Mouse (Mus musculus) fibroblast of lung, adult 2 months (primary cell): ENCODE measurements at regions not wholly inside any gene's neighbourhood (a gene's known extent, or its start where the extent isn't known, plus 50 kb on each side); places are given as distances from the start of the nearest gene placed in this dataset.

Source experiments
- DNase-seq: peaks from one replicate; pipeline ENCODE4 v3.0.0-alpha.2; 2011; ENCODE audit warnings: low read depth

DNA sequence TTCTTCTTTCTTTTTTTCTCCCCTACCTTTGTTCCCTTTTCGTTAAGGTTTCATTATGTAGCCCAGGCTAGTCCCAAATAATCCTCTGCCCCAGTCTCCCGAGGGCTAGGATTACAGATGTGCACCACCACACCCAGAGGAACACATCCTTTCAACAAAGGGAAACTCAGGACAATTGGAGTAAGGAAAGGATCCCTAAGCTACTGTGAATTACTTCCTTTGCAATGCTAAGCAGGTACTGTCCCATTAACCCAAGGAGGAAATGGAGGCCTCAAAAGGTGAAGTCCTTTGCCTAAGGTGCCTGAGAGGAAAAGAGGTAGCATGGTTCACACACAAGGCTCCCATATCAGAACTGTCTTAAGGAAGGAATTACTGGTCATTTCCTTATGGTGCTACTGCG lies 157.2 kb downstream of the En1 start:
- no peak for DNase-seq

DNA sequence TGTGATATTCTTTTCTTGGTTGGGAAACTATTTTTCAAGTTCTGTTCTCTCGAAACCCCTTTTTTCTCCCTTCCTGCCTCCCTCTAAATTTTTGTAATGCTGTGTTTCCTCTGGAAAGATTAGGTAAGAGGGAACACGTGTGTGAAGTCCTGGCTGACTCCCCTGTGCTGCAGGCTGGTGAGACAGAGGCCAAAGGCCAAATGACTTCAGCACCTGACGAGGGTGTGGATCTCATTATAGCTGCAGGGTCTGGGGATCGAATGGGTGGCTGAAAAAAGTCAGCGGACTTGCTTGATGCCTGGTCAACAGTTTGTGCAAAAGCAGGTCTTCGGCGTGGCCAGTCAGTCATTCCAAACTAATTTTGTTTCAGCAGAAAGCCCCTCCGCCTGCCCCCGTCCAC lies 159.1 kb downstream of the En1 start:
- peak; percentile 24 for DNase-seq

DNA sequence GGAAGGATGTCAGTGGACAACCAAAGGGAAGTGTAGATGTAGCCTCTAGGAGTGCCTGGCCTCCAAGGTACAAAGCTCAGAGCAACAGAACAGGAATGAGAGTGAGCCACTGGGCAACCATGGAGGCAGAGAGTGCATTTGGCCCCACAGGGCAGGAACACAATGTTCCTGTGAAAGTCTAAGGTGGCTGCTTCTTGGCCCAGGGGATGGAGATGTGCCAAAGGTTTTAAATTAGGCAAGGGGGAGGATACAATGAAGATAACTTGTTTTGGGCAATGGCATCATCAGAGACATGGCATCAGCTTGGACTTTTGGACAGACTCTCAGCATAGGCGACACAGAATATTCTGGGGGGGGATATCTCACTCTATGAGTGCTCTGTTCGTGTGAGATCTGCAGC lies 160.3 kb downstream of the En1 start:
- DNase-seq, result no peak

DNA sequence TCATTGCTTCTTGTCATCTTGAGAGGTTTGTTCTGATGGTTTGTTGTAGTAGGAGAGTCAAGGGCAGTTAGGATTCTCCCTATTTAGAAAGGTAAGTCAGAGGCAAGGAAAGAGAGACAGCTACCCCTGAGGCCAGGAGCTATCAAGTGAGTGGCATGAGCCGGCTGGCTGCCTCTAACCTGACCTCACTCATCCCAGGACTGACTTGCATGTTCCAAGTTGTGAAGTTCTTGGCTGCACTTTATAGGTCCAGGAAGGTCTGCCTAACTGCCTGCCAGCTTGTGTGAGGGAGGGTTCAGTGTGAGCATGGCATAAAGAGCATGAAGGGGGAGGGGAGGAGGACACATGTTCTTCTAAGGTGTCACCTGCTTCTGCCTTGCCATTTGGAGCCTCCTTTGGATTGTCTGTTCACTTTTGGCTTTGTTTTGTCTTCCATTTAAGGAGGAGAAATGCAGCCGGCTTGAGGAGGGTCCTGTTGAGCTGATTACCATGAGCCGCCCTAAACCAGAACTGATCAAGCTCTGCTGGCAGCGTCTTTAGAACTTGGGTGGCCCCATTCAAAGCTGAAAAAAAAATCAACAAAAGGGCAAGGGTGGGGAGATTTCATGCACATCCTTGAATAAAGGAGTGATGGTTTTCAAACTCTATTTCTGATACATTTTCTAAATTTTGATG lies 160.8 kb downstream of the En1 start:
- DNase-seq, result no peak

DNA sequence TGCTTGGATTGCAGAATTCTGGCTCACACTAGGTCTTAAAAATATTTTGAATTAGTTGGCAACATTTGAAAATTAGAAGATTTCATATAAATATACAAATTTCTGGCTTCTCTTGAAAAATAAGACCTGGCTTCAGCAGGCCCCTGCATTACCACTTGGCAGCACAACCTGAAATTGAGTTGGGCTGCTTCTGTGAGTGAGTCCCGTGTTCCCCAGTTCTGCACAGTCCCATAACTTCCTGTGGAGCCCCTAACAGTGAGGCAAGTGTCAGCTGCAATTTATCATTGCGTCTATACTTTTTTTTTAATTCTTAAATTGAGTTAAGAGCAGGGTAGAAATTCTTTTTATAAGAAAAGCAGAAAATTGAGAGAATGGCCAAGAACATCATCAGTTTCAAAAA lies 164.8 kb downstream of the En1 start:
- DNase-seq, result peak; percentile 27

DNA sequence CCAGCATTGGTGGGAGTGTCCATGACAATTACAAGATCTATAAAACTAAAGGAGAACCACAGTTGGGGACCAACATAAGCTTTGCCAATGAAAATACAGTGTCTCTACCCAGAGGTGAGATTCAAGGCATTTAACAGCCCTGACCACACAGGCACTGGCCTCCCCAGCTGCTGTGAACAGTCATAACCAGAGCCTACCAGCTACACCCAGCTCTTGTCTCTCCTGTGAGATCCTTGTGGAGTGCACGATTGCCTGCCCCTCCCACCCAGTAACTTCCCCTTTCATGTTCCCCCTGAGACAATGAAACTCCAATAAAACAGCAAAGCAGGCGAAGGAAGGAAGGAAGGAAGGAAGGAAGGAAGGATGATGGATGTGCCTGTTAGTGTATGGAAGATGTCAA lies 169.1 kb downstream of the En1 start:
- no peak for DNase-seq

DNA sequence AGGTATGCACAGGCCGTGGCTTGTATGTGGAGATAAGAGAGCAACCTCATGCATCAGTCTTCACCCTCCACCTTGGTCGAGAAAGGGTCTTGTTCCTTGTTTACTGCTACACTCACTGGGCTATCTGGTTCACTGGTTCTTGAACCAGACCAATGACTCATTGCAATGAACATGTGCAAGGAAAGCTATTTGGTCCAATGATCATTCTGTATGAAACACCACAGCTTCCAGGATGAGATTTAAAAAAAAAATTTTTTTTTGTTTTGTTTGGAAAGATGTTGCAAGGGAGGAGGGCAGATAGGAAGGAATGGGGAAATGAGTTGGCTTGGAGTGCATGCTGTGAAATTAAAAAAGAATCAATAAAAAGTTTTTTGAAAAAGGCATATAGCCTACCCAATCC lies 174.7 kb downstream of the En1 start:
- DNase-seq, result no peak

DNA sequence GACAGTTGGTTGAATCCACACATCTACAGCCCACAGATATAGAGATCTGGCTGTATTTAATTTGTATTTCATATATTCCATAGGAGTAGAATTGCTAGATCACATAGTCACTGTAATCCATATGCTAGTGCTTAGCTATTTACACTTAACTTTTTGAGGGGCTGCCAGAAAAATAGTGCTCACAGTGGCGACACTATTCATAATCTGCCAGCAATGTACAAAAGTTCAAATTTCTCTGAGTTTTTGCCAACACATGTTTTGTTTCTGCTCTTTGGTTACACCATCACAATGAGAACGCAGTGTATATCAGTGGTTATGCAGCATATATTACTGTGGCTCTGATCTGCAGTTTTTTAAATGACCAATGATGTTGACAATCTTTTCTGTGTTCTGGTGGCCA lies 175.2 kb downstream of the En1 start:
- no peak for DNase-seq

DNA sequence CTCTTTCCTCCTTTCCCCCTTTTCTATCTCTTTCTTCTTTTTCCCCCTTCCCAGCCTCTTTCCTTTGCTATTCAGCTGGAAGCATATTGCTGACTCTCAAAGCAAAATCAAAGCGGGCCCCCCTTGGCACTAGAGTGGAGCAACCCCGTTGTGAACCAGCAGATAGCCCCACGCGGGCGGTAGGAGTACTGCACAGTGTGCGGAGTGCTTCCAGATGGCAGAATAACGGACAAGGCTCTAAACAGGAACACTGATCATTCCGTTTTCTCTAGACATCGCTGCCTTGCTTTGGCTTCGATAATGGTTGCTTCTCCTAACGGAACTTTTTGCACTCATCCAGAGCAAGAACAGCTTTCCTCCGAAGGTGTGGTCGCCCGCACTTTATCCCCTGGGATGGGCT lies 193.0 kb downstream of the En1 start:
- DNase-seq, result no peak

DNA sequence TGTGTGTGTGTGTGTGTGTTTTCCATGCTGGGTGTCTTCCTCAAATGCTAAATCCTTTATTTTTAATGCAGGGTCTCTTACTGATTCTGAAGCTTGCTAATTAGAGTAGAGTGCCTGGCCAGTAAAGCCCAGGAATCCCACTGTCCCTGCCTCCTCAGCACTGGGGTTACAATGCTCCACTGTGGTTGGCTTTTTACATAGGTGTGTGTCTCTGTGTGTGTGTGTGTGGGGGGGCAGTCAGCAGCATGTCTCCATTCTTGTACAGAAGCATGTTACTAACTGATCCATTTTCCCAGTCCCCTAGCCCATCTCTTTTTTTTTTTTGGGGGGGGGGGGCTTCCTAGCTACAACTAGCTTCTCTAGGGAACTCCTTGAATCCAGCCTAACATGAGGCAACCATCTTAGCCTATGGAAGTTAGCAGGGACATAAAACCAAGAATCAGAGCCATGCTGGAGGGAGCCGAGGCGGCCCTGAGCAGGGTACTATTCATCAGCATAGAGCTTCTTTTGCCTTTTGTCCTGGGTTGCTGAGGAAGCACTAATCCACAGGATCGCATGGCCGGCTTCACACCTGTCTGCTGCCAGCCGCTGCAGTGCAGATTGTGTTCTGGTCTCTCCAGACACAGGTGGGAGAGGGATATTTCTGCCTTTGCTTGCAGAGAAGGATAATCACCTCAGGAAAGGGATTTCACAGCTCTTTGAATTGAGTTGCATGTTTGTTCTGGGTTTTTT lies 199.2 kb downstream of the En1 start:
- no peak for DNase-seq

DNA sequence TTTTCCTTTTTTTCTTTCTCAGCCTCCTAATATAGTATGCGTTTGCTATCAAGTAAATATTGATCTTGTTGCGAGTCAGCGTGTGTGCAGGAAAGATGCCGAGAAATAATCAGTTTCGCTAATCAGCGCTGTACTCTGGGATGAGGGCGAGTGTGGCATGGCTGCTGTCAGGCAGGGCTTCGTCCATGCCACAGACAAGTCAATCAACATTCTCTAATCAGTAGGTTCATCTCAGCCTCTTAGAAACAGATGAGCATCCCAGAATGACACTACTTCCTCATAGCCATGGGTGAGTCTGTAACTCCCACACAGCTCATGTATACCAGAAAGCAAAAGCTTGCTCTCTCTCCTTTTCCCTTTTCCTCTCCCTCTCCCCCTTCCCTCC lies 199.8 kb downstream of the En1 start:
- no peak for DNase-seq

DNA sequence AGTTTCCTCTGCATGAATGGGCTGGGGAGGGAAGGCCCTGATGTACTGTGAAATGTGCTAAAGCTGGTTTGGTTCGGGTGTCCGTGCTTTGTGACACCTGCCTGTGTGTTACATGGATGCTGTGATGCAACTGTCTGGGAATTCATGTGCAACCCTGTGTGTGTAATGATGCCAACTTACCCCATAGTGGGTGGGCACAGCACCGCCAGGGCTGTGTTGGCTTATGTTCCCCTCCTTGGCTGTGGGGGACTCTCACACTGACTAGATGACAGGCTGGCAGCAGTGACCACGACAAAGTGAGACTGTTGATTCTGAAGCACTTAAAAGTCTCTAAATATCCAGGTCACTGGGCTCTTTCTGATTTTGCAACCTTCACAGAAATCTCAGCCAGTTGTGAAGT lies 212.2 kb downstream of the En1 start:
- DNase-seq, result no peak

DNA sequence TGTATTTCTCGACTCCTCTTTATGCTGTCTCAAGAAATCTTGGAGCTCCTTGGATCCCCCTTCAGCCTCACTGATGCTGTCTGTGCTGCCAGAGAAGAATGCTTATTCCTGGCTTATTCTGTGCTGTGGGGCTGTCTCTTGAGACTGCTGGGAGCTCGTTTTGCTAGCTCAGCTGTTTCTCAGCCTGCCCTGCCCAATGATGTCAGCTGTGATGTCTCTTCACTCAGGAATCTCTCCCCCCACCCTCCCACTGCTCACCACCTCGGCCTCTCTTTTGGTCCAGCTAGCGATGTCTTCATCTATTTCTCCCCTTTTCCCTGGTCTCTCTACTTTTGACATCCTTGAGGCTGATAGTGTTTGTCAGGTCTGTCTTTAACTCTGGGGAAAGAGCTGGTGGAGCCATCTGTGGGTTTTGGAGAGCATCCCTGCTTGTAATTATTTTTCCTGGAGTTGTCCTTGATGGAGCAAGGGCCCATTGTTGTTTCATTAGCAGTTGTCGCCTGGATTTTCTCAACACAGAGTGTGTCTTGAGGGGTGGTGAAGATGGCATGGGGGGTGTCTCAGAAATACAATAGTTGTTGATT lies 214.1 kb downstream of the En1 start:
- no peak for DNase-seq

DNA sequence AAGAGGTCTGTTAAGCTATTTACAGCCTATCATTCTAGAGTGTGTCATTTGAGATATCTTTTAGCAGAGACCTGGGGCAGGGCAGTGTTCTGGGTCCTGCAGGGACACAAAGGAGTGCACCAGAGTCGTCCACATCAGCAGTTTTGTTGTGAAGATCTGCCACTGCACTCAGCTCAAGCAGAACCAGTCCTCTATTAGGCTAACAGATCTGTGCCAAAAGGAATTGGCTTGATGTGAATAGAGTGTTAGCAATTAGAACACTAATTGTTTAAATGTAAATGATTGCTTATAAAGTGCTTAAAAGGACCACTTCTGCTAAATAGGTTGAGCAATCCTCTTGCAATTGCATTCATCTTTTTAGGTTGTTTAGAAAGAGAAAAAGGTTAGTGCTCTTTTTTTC lies 215.3 kb downstream of the En1 start:
- DNase-seq, result no peak

DNA sequence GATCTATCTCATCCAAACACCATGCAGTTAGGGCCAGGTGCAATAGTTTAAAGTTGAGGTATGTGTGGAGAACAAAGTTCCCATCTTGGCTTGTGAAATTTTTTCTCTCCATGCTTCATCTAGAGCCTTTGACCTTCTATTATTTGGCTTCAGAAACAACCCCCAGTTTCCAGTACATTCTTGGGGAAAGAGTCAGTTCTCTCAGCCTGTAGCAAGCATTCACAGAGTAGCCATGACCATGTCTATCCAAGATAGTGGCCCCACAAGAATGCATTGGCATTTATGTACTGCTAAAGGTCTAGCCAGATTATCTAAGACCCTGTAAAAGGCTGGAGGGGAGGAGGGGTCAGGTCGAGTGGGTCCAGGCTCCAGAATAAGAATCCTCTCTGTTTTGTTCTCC lies 229.8 kb downstream of the En1 start:
- DNase-seq, result peak; percentile 25

DNA sequence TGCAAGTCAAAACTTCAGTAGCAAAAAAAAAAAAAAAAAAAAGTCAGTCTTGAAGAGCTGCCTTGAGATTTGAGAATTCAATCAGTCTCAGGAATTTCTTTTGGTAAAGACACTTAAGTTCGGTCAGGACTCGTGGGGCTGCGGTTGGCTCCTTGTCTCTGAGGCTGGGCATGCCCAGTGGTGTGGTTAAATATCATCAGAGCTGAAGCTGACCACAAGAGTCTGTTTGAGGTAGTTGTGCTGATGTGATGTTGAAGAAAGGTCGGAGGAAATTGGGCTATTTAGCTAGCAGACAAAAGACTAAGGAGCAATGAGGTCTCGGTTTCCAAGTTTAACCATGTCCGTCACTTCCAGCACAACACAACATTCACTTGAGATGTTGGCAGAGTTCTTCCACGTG lies 240.4 kb downstream of the En1 start:
- peak; percentile 80 for DNase-seq

DNA sequence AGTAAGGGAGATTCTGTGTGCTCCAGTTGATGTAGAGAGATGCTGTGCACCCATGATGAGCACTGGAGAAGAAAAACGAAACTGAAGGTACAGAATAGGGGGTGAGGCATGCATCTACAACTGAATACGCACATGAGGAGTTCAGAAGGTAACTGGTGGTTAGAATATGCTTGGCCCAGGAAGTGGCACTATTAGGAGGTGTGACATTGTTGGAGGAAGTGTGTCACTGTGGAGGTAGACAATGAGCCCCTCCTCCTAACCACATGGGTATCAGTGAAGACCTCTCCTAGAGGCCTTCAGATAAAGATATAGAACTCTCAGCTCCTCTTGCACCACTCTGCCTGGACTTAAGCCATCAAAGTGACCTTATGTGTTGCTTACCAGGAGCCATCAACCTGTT lies 243.9 kb downstream of the En1 start:
- DNase-seq, result no peak

DNA sequence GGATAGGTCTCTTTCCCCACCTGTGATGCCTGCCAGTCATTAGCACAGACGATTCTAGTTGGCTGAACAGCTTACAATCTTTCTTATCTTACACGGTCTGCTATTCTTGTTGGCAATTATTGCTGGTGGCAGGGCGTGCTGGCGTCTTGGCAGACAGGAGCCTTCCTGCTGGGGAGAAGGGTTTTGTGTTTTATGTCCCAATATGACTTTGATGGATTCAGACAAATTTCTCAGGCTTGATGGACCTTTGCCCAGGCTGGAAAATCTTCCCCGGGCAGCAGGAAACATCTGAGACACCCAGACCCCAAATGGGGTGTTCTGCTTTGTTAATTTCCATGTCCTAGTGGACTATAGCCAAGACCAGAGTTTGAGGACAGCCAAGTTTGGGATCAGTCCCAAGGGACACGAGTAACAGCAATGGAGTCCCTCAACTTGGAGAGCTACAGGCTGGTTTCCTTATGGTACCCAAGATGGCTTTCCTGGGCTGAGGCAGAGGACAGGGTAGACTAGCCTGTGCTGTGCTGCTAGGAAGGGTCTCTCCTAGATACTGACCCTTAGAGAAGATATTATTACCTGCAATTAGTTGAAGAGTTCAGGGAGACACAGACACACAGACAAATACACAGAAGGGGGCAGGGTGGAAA lies 249.8 kb downstream of the En1 start:
- no peak for DNase-seq

DNA sequence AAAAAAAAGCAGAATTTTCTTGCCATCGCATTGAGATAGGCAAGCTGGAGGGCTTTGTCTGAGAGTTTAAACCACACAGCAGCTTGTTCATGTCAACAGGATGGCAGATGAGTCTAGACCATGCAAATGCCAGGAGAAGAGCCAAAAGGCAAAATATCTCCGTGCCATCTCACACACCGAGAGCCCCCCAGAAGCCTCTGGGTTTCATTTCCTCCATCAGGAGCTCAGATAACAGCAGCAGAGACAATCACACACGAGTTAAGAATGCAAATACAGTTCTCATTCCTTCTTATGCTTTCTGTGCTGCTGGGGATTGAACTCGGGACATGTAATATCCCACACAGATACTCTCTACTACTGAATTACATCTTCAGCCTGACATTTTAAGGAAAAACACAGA lies 255.3 kb downstream of the En1 start:
- no peak for DNase-seq

DNA sequence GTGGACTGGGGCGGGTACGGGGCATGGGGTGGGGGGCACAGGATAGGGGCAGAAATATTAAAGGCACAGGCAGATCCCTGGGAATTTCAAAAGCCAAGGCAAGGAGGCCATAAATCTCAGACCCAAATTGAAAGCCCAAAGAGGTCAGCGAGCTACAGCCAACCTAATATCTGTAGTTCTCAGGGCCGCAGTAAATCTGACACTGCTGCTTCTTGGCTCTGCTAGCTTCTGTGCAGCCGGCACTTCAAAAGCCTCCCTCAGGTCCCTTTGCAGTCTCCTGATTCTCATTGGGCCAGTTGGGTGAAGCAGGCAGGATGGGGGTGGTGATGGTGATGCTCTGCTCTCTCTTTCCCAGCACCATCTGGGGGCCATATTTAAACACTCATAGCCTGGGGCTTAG lies 257.3 kb downstream of the En1 start:
- no peak for DNase-seq

DNA sequence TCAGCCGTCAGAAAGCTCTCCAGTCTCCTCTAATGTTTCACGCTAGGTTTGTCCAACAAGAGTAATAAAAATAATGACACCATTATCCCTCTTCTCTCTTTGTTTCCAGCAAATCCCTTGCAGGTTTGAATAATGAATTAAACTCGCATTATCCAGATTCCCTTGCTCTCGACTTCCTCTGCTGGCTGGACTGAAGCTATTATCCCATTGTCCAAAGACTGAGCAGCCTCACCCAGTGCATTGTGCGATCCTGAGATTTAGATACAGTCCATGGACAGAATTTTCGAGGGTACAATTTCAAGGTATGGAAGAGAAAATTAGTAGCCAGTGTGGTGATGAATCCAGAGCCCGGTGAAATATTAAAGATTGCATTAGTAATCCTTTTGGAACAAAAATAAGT lies 270.3 kb downstream of the En1 start:
- no peak for DNase-seq

DNA sequence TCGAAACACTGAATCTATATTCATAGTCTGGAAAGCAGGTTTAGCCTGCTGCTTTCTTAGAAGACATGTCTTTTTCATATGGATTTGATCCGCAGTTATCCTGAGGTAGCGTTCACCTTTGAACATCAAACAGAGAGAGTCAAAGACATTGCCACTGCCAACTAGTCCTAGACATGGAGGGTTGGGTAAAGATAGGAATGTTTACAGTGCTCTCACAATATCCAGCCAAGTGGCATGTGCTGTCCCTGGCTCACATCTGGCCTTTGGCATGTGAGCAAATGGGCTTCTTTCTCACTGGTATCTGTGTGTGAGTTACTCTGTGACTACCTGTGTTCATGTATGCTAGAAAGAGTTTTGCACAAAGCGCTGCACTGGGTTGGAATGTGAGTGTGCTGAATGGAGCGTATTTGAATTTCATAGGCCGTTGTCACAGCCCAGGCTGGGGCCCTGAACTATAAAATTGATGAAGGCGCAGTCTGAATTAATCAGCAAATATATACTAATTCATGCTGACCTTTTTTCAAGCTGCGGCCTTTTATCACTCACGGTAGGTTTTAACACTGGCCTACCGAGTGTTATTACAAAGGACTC lies 280.8 kb downstream of the En1 start:
- no peak for DNase-seq

DNA sequence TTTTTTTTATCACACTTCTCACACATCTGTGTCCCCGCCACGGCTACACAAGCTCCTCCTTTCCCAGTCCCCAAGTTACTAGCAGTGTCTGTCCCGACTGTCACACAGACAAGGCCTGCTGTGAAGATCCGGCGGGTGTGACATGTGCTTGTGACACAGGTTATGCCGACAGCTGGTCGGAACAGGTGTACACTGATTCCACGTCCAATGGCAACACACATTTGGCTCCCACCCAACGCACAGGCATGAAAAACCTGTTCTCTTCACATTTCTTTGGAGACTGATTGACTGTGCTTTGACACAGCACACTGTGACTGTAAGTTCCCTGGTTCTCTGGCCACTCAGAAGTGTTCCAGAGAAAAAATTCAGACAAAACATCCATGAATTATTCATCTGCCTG lies 281.4 kb downstream of the En1 start:
- DNase-seq, result no peak
